Mouse (Mus musculus): Measurements from ENCODE around the gene Glis3.
A peak's percentile ranks its signal among the peaks of the same experiment; 100 is the strongest.

Gene Glis3

DNA sequence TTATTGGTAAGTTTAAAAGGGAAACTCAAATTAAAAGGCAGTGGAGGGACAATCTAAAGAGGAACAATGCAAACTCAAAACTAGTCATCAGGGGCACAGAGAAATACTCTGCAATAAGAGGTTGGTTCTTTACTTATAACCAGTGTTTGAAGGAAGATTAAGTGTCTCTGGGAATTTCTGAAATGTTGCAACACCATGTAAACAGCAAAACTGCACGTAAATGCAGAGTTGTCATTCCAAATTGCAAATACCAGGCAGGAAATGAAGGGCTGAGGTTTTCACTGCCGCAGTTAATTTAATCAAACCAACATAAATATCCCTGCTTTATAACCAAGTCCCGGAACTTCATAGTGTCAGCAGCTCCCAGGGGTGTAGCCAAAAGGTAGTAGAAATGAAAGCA, 342.3 kb downstream of the Glis3 start:
- no peak for DNase-seq (ENCODE audit: extremely low read depth, low read depth, low spot score)

DNA sequence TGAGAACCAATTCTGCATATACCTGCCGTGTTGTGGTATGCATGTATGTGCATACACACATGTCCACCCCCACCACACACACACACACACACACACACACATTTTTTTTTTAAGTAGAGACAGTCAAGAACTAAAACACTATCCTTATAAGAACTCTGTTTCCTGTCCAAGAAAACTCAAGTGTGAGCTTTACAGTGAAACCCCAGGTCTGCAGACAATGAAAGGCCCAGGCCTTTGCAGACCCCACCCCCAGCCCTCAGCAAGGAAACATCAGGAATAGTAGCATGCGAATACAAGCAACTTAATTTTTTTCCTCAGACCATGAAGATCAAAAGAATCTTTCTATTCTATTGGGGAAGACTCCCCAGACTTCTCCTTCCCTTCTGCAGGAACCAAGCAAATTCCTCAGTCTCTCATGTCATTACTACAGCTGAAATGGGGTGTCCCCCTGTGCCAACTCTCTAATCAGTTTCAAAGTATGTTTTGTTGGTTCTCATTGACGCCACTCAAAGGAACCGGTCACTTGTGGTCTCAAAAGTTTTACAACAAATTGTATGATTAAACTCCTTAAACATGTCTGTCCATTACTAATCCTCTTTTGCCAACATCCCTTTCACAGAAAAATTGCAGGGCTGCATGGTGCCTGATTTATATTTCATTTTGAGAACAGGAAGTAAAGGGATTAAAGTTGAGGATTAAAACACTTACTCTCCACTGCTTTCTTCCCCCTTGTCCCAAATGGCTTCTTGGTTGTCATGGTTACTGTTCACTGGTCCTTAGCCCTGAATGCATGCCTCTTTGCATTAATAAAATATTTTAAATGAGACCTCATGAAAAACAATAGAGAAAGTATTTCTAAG, 343.0 kb downstream of the Glis3 start:
- DNase-seq (ENCODE audit: extremely low read depth, low read depth, low spot score): no peak

DNA sequence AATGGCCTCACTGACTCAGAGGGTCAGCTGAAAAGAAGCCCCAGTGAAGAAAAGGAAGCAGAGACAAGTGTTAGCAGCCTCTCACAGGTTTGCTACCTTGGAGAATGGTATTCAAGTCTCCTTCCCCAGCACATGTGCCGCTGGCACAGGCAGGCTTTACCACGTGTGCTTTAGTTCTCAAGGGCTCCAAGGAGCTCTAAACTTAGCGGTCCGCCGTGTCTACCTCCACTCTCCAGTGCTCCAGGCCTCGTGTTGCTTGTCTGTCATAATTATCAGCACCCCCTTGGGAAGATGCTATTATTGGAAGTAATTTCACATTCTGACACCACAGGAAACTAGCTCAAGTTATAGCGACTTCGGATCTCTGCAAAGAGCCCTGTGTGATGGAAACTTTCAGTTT, 344.0 kb downstream of the Glis3 start:
- DNase-seq (ENCODE audit: extremely low read depth, low read depth, low spot score): no peak

DNA sequence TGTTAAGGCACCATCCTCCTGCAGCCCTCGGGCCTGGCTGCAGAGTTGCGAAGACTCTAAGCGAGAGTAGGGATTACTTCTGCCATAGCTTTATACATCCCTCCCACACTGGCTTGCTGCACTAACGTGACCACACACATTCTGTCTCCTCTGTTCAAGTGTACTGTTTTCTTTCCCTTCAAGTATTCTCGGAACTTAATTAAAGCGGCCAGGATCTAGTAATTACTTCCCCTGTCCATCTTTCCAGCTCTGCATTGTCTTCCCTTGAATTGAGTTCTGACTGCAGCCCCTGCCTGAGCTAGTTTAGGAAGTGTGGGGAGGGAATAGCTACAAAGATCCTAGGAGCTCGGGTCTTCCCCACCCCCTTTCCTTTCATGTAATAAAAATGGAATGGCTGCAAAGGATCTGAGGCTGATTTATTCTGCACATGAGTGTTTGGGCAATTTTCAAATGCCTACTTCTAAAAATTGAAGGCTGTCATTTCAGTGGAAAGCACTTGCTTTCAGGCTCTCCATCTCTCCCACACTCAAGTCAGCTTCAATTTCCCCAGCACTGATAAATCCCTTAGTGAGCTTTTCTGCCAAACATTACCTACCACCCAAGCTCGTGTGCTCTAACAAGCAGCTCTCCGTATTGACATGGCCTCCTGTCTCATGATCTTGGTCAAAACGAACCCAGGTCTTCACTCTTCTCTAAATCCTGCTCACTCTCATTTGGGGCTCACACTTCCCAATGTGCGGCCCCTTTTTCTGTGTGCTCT, 346.7 kb downstream of the Glis3 start:
- no peak for DNase-seq (ENCODE audit: extremely low read depth, low read depth, low spot score)

DNA sequence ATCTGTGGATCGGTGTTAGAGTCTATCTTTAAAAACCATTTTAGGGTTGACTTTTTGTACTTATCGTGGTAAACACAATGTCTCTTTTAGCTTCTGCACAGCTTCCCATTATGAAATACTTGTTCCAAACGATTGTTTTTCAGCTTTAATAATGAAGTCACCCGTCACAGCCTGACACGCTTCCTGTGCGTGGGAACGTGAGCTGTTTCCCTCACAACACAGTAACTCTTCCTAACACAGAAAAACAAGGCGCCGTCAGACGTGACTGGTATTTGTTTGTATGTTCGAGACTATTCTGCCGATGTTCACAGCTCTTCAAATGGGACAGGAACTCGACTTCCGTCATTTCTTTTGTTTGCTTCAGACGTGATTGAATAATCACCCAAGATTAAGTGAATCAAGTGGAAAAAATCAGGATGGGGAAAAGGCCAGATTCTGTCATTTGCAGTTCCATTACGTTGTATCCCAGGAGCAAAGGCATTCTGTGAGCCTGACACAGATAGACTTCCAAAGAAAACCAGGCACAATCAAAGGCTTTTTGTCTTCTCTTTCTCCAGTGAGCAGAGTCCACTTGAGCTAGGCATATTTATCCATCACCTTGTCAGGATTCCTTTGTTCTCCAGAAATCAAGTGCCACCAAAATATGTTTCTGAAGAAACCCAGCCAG, 351.3 kb downstream of the Glis3 start:
- no peak for DNase-seq (ENCODE audit: extremely low read depth, low read depth, low spot score)

DNA sequence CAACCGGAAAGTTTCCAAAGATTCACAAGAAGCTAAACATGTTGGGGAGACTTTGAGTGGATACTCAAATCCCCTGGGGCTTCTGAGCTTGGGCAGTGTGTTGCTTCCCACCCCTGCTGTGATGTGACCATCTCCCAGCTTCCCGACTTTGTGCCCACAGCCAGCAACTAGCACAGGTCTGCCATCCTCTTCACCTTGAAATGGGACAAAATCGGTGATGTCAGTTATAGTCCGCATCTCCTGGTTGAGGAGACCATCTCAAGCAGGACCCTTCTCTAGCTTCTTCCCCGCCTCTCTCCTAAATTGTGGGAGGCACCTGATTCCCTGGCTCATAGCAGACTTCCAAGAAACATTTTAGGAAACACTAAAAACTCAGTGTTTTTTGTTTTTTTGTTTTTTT, 352.3 kb downstream of the Glis3 start:
- DNase-seq (ENCODE audit: extremely low read depth, low read depth, low spot score): no peak

DNA sequence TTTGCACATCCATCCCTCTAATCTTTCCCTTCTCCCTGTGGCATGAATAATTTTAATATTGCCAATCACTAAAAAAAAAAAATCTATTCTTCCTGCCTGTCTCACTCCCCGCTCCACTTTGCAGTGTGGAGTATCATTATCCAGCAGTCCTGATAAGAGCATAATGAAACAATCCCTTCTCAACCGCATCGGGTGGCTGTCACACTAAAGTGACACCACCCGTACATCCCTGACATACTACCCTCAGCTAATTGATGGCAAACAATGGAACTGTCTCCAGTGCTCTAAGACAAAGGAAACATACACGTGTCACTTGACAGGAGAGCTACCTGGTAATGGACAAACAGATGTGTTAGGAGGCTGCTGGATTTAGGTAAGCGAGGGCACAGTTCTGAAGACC, 373.8 kb downstream of the Glis3 start:
- no peak for DNase-seq (ENCODE audit: extremely low read depth, low read depth, low spot score)

DNA sequence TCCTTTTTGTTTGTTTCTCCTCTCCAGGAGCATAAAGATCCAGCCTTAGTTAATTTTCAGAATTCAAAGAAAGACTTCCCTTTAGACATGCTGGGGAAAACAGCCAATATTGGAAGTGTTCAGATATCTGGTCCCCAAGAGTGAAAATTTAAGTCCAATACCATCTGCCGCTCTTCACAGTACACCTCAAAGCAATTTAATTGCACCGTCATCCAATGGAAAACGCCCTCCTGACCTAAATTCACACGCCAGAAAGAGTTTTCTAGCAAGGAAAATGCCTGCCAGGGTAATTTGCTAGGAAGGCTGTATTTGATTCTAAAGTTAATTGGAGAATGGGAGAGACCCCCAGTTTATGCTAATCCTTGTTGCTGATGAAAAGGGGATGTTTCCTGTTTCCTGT, 374.4 kb downstream of the Glis3 start:
- no peak for DNase-seq (ENCODE audit: extremely low read depth, low read depth, low spot score)

DNA sequence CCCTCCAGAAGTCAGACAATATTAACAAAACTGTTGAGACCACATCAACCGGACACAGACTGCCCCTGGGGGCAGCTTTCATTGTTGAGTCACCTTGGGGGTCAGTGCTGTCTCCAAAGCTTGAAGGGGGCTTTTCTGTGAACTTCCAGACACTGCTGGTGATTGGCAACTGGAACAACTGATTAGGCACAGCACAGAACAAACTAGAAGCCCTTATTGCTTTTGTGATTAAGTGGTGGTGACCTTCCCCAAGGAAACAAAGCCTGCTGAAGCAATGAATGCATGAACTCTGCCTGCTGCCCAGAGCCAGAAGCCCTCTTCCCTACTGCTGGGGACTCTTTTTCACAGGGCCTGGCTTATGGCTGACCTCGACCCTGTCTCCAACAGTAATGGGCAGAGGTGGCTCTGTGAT, 377.0 kb downstream of the Glis3 start:
- DNase-seq (ENCODE audit: extremely low read depth, low read depth, low spot score): no peak

DNA sequence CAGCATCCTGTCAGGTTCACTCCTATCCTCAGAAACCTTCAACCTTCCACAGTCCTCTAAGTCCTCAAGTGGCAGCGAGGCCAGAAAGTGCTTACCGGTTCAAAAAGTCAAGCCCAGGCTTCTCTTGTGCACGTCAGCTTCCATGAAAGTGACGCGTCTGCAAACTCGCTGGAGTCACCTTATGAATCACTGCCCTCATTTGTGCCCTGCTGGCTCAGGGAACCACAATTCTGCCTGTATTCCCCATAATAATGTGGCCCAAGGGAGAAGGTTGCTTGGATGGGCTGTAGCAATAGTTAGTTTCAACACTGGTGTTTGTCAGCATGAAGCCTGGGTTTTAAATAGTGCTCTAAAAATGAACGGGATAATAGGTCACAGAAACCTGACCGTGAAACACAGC, 379.7 kb downstream of the Glis3 start:
- DNase-seq (ENCODE audit: extremely low read depth, low read depth, low spot score): no peak

DNA sequence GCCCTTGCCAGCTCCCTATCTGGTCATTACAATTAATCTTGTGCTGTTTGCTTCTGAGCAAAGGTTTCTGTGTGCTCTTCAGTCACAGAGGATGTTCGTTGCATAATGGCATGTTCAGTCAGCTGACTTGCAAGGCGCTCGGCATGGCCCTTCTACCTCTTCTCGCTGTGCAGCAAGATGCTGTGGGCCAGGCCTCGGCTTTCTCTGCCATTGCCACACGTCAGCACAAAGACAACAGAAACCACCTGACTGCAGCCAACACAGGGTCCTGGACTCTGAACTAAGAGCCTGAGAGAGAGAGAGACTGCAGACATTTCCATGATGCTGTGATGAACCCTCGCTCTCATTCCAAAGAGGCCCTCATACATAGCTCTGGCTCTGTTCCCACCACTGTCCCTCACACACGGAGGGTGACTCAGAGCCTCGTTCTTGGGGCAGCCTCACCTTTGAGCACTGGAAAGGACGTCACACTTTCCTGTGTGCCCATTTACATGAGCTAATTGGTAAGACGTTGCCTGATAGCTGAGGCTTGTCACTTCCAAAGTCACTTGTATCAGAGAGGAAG, 380.6 kb downstream of the Glis3 start:
- peak; percentile 16 for DNase-seq (ENCODE audit: extremely low read depth, low read depth, low spot score)

DNA sequence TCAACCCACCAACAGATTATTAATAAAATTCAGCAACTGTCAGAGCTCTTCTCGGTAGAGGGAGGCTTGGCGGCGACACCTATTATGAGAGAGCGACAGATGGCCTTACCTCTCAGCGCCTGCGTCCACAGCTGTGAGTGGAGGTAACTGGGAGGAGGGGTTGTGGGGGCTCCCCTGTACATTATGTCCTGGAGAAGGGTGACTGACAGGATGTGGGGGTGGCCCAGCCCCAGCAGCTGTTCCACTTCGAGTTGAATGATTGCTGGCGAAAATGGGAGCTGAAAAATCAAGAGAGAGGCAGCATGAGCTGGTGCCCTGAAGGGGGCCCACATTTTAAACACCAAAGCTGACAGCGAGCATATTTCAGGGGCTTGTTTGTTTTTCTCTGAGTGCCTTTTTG, 381.2 kb downstream of the Glis3 start:
- DNase-seq (ENCODE audit: extremely low read depth, low read depth, low spot score): no peak

DNA sequence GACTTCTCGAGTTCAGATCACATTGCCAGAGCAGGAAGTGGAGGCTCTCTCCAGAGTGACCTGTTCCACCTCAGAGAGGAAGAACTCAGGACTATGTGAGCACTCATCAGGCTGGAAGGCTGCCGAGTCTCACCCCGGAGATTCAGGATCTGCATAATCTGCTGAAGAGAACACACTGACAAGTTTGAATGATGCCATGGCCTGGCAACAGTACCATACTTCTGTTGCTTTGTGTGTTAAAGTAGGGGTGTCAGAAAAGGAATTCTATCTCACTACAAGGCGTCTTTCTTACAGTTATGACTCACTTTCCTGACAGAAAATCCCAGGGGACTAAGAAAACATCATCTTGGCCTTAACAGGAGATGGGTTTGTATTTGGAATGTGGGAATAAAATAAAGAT, 388.3 kb downstream of the Glis3 start:
- no peak for DNase-seq (ENCODE audit: extremely low read depth, low read depth, low spot score)

DNA sequence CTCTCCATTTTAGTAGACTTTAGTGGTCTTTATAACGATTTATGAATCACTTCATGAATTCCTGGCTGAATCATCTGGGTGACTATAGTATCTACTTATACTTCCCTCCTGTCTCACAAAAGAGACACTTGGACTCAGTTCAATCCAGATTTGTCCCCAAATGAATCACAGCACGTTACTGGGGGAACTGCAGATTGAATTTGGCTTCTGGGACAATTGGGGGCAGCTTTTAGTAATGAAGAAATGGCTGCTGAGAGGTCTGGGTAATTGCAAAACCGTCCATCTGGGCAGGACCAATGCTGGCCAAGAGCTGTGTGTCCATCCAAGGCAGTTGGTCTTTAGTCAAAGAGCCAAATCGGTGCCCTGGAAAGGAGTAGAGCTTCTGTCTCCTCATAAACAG, 390.4 kb downstream of the Glis3 start:
- DNase-seq (ENCODE audit: extremely low read depth, low read depth, low spot score): no peak

DNA sequence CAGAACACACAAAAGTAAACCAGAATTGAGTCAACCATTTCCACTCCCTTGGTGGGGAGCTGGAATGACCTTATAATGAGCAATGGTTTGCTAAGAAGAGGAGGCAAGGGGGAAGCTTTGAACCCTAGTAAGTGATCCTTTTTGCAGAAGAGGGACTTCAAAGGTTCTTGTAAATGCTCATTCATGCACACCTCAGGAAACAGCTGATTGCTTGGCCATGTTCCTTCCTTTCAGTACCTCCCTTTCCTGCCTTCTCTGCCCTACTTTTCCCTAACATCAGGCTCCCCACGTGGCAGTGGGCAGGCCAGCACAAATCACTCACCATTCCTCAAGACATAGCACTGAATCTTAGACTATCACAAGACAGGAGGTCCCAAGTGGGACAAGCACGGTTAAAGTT, 392.4 kb downstream of the Glis3 start:
- DNase-seq (ENCODE audit: extremely low read depth, low read depth, low spot score): no peak

DNA sequence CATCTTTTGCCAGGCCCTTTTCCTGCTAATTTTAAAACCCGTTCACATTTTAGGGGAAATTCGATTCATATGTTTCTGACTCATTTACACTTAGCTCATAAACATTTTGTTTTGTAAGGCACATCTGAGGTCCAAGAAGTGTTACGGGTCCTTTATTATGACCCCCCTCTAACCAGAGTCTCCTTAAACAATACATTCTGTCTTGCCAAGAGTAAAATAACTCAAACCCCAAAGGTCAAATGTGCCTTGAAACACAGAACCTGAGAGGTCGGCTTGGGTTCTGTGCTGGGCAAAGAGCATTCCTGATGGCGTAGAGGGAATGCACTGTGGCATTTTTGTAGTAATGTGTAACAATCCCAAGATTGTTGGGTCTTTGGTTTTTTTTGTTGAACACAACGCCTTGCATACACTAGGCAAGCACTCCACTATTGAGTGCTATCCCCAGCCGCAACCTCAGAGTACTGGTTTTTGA, 395.7 kb downstream of the Glis3 start:
- DNase-seq (ENCODE audit: extremely low read depth, low read depth, low spot score): no peak

DNA sequence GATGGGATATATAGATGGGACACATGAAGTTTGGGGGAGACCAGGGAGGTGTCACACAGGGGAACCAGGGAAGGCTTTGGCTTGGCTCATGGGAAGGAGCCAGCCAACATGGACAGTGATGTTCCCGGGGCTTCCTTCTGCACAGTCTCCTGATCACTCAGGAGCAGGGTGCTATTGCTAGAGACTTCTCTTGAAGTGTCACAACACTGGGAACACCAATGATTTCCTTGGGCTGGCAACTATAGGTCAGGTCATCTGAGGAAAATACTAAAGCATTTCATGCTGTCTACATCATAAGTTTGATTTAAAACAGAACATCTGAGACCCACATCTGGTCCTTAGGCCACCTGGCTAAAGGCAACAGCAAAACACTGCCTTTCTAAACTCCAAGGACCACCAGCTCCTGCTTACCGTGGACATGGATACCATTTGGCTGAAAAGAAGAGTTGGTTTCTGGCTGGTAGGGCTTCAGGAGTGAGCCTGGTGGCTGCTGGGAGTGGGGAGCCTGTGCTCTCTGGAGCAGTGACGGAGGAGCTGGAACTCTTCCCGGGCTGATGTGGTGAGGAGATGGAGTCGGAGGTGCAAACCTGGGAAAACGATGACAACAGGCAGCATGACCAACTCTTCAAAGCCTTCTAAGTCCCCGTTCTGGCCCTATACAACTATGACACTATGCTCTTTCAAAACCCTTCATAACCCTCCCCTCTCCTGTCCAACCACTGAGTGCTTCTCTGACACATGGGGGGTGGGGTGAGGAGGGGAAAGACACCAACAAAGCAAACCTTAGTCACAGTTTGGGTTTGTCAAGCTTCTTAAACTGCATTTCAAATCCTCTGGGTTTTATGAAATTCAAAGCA, 396.4 kb downstream of the Glis3 start:
- no peak for DNase-seq (ENCODE audit: extremely low read depth, low read depth, low spot score)

DNA sequence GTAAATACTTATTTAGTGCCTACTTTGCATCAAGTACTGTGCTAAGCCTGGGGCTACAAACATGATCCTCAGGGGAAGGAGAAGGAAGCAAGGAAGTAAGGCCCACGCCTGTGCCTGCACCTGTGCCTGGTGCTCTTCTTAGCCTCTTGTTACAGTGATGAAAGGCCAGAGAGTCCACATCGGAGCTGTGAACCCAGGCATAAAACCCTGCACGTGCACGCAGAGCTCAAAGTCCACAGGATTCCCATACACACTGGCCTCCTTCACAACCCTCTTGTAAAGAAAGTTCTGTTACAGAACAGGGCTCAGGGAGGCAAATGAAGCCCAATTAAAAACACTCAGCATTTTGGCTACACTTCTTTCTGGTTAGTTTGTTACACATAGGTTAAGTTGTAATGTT, 398.5 kb downstream of the Glis3 start:
- DNase-seq (ENCODE audit: extremely low read depth, low read depth, low spot score): no peak

DNA sequence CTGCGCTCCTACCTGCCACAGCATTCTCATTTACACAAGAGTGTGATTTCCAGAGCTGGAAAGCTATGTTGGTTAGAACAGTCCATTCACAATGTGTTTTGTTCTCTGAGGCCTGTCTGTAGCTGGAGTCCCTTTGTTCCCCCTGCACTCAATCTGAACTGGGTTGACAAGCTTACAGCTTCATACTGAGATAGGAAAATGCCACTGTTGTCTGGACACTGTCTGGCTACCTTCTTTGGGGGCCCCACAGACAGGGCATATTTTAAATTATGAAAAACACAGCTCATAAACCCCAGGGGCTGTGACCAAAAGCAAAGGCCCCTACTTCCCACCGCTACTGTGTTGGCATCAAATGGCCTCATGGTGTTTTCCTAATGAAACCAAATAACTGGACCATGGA, 402.8 kb downstream of the Glis3 start:
- DNase-seq (ENCODE audit: extremely low read depth, low read depth, low spot score): no peak

DNA sequence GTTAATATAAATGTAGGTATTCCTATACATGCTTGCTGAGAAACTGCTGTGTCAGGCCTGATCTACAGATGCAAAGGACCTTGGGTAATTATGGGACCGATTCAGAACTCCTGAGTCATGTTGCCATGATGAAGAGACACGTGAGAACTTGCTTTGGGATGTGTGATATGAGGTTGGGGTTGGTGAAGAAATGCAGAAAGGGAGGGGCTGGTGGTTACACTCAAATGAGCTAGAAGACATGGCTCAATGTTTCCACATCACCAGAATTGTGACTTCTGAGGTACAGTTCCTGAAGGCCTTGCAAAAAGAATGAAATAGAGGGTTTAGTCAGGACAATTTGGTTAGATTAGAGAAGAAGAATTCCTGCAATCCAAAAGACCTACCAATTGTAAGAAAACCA, 405.4 kb downstream of the Glis3 start:
- no peak for DNase-seq (ENCODE audit: extremely low read depth, low read depth, low spot score)

DNA sequence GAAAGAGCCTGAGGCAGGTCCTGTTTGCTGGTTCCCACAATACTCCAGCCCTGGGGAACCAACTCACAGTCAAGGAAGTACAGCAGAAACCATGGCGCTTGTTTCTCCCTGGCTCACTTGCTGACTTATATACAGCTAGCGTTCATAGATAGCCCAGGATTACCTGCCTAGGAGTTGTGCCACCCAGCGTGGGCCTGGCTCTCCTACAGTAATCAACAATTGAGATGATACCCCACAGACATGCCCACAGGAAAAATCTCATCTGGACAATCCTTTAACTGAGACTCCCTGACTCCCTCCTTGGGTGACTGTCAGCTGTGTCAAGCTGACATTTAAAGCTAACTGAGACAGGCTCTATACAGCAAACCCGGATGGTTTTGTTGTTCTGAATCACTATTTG, 405.9 kb downstream of the Glis3 start:
- DNase-seq (ENCODE audit: extremely low read depth, low read depth, low spot score): no peak
